Mouse (Mus musculus): ENCODE results near the gene Diras2.

Diras2 gene

GRCm38 (mm10) chr13:52551275-52551674 is 20.2 kb upstream of the Diras2 start:
- no peak for DNase-seq (ENCODE audit: extremely low spot score)

DNA sequence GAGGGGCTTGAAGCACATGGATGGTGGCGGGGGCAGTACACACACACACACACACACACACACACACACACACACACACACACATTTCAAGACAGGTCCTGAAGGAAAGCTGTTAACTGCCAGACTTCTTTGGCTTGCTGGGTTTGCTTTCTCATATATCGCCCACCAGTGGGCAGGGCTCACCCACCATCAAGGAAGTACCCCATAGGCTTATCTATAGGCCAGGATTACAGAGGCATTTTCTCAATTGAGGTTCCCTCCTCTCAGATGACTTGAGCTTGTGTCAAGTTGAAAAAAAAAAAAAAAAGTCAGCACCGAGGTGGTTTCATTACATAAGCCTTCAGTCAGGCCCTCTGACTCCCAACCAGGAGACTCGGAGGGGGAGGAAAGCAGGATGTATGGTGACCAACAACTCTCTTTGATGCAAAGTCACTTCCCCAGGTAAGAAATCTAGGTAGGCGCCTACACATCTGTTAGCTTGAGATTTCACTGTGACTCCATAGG is 19.7 kb upstream of the Diras2 start:
- no peak for DNase-seq (ENCODE audit: extremely low spot score)

DNA sequence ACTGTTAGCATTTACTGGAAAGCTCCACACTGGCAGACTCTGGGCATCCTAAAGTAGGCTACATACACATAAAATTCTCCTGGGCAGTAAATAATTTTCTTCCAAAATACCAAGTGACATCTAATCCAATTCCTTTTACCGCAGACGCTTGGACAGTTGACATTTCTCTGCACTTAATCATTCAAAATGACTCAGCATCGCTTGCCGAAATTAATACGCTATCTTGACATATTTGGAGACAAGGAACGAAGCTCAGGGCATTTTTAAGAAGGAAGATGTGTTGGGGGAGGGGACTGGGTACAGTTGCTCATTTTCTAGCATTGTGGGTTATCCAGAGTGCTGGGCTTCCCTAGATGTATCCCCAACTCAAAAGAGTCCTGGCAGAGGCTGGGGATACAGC is 15.2 kb upstream of the Diras2 start:
- DNase-seq (ENCODE audit: extremely low spot score): no peak

DNA sequence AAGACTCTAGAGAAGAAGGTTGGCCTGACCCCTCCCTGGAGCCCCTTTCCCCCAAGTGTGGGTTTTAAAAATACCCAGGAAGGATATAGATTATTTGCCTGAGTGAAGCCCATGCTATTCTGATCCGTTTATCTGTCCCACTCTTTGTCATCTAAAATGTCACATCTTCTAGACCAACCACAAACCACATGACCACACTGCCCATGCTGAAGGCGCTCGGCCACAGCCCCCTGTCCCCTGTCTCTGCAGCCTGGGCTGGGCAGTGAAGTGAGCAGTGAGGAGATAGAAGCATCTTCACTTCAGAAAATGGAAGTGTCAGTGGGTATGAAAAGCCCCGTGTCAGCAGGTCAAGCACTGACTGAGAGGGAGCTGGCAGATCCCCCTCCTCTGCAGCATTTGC is 11.6 kb upstream of the Diras2 start:
- DNase-seq (ENCODE audit: extremely low spot score): no peak

- no peak for DNase-seq (ENCODE audit: extremely low spot score)
These were observed 11.0 kb upstream of the Diras2 start for GRCm38 (mm10) chr13:52542036-52542526.

- no peak for DNase-seq (ENCODE audit: extremely low spot score)
These were observed 10.4 kb upstream of the Diras2 start for GRCm38 (mm10) chr13:52541385-52542035.

GRCm38 (mm10) chr13:52539461-52539860 is 8.4 kb upstream of the Diras2 start:
- DNase-seq (ENCODE audit: extremely low spot score): no peak

DNA sequence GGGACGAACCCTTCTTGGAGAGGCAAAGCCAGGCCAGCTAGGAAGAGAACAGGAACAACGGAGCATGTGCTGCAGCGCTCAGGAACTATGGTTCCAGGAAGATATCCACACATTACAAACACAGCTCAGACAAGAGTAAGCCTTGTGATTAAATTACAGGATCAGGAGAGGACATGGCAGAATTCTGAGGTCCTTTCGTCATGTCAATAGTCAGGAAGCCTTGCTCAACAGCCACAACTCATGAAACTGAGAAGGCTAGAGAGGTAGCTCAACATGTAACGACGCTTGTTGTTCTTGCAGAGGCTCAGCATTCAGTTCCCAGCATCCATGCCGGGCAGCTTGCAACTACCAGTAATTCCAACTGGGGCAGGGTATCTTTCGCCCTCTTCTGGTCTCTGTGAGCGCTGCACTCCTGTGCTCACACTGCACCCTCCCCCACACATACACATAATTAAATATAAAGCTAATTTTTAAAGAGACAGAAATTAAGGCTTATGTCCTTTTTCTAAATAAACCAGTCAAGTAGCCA is 7.6 kb upstream of the Diras2 start:
- no peak for DNase-seq (ENCODE audit: extremely low spot score)

DNA sequence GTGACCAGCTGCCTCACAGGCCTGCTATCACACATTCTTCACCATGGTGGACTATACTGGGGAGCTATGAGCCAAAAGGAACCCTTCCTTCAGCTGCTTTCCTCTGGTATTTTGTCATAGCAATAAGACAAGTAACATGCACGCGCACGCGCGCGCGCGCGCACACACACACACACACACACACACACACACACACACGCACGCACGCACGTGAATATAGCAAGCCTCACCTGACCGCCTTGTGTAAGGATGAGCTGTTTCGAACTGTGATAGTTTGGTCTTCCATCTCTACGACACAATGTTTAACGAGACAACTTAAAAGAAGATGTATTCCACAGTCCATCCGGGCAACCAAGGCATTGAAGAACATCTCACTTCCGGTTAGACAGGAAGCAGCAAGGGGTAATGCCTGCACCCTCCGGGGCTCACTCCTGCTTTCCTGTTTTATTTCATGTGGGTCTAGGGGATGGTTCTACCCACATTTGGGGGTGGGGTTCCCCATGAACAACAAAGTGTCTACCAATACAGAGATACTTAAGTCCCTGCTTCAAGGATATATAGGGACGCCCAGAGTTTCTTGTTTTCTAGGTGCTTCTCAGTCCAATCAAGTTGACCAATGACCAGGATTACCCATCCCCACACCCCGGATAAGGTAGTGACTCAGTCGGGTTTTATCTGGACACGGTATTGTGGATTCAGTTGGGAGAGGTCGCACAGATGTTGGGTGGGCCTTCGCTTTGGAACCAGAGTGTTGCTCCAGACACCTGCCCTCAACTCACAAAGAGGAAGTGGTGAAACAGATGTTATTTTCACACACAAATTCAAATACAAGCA is 6.9 kb upstream of the Diras2 start:
- no peak for DNase-seq (ENCODE audit: extremely low spot score)

DNA sequence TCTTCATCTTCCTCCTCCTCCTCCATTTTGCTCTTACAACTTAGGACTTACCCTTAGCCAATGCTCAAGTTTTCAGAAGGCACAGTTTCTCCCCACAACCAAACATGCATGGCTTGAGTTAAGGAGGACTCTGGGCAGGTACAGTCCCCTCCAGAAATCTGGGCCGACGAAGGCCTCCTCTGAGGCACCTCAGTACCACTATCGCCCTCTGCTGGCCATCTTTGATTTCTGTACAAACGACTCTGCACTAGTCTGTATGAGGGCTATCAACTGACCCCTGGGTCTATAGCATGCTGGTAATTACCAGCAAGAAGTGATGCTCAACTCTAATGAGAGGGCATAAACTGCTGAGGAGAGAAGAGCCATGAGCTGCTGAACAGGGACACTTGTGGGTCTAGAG is 4.5 kb upstream of the Diras2 start:
- DNase-seq (ENCODE audit: extremely low spot score): peak; percentile 56

- DNase-seq (ENCODE audit: extremely low spot score): no peak
These were observed 2.6 kb upstream of the Diras2 start for GRCm38 (mm10) chr13:52533644-52534043.

DNA sequence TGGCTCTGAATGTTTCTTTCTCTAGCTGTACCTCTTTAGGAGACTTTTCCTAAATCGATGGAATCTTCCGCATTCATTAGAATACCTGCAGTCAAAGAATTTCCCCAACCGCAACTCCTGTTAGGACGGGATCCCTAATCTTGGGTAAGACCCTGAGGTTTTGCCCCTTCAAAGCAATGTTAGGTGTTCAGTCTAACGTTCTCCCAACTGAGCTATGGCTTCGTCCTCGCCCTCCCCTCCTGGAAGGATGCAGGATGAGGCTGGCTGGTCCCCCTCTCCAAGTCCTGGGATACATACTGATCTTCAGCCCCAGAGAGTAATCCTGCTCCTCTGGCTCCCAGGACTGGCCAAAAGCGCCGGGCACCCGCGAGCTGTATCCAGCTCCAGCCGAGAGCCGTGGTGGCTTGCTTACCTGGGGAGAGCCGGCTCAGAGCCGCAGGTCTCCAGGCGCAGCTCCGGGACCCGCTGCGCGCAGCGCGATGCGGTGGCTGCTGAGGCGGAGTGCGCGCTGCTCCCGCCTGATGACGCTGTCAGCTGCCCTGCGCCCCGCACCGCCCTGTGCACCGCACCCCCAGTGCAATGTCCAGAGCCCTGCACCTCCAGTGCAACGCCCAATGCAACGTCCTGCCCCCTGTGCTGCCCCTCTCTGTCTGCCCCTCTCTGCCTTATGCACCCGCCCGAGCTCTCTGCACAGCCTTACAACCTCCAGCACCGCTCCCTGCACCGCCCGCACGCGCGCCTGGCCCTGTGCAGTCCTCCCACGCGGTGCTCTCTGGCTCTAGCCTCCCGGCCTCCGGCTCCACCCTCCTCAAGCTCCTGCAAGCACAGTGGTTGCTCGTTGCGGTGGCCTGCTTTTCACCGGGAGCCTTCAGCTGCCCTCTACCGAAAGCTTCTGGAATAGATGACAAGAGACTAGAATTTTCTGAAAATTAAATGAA is 802 bp downstream of the Diras2 start:
- peak; percentile 75 for DNase-seq (ENCODE audit: extremely low spot score)

DNA sequence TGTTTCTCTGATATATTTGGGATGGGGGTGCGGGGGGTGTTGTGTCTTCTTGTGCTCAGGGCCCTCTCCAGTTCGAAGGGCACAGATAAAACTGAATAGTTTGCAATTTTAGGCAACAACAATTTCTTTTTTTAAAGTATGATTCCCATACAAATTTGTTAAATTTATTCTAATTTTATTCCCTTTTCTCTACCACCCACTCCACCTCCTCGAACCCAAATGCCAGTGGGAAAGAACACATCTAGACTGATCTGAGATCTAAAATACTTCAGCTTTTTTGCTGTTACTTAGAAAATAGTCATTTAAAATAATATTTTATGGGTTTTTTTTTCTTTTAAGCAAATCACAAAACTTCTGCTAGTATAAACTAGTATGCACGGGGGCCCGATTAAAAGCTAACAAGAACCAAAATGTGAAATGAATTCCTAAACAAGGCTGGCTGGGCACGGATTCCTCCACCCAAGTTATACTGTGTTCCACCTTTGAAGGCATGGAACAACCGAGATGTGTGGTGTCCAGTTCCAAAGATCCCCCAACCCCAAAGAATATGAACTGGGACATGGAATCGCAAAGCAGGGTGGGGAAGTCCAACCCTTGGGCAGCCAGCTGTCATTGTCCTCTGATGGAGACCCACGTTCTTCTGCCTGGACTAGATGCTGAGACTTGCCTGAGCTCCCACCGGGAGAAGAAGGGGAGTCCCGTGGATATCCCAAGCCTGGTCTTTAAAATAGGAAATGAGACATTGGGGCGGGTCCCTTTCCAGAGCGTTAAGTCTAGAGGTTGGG is 1.7 kb downstream of the Diras2 start:
- DNase-seq (ENCODE audit: extremely low spot score): no peak

DNA sequence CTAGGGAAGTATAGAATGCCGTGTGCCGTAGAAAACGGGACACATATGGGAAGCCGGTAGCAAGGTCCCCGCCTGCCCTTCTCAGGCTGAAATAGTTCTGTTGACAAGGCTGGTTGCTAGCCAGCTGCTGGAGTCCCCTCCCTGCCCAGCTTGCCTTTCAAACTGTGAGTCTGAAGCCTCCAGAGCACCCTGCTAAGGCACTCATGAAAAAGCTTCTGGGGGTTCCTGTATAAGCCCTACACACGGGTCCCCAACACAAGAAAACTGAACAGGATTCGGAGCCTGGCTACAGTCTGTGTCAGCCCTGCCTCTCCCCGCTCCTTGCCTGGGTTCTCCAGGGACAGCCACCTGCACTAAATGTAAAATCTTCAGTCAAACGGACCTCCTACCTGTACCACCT is 2.3 kb downstream of the Diras2 start:
- no peak for DNase-seq (ENCODE audit: extremely low spot score)

DNA sequence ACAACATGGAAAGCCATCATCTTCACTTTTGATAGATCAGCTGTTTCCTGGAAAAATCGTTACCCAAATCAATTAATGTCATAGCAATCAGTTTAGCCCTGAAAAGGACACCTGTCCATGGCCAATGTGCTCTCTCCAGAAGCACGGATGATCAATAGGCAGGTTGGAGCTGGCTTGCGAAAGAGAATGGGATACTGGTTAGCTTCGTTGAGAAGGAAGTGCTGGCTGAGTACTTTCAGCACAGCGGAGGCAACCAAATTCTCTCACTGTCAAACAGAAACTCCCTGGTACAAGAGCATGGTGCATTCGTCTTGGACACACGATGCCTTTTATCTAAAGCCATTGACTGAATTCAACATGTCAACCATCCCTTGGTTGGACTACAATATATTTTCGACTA is 2.8 kb downstream of the Diras2 start:
- no peak for DNase-seq (ENCODE audit: extremely low spot score)

DNA sequence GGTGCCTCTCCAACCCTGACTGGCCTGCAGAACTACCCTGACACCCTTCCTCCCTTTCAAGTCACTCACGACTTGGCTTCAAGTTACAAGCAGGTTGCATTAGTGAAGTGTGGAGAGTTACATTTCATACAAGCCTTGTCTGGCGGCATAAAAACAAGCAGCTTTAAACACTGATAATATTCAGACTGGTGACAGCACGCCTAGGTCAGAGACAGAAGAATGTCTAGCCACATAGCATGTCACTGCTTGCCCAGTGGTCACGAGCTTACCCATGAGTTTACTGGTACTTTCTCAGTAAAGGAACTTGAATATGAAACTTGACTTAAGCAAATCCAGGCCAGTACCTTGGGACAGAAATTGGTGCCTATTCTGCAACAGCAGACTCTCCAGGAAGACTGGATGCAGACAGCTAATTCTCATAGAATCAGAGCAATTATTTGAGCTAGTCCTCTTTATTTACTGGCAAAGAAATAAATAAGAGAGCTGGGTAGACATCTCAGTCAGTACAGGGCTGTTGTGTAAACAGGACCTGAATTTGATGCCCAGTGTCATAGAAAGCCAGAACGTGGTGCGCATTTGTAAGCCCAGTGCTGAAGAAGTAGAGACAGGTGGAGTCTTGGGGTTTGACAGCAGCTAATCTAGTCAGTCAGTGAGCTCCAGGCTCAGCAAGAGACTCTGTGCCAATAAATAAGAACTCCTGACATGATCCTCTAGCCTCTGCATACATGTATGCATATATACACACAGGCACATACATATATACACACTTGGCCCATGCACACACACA is 4.6 kb downstream of the Diras2 start:
- no peak for DNase-seq (ENCODE audit: extremely low spot score)

- DNase-seq (ENCODE audit: extremely low spot score): no peak
These were observed 6.8 kb downstream of the Diras2 start for GRCm38 (mm10) chr13:52524313-52524712.

- DNase-seq (ENCODE audit: extremely low spot score): no peak
These were observed 9.9 kb downstream of the Diras2 start for GRCm38 (mm10) chr13:52521176-52521575.

GRCm38 (mm10) chr13:52519425-52519824 is 11.7 kb downstream of the Diras2 start:
- no peak for DNase-seq (ENCODE audit: extremely low spot score)

GRCm38 (mm10) chr13:52518377-52518776 is 12.7 kb downstream of the Diras2 start:
- DNase-seq (ENCODE audit: extremely low spot score): no peak

All from embryo, embryonic 9.5 days (tissue).